Mouse (Mus musculus) lung, adult 2 months (tissue): ENCODE data around the gene Hkdc1.

Source experiments
- CTCF ChIP-seq: fragments of 200-500 bp; IDR thresholded peaks from 2 replicates; pipeline ENCODE4 v1.5.1; 2011; ENCODE audit warnings: mild to moderate bottlenecking, low read length, control low read depth; ENCODE audit not compliant: insufficient read depth
- POLR2A ChIP-seq: fragments of 200-500 bp; IDR thresholded peaks from 2 replicates; pipeline ENCODE4 v1.6.1; 2011; ENCODE audit warnings: low read depth, mild to moderate bottlenecking, control low read depth, low read length, borderline replicate concordance; ENCODE audit errors: extremely low read depth

GRCm38 (mm10) chr10:62345147-62345546 lies 77.1 kb downstream of the Hkdc1 start:
- TF ChIP-seq POLR2A: no peak
- TF ChIP-seq CTCF: no peak
